Mouse (Mus musculus): ENCODE measurements around the gene Fhl3. TPM values are rescaled to one million over a fixed set of nuclear protein-coding genes. Genes with fewer than 3 reads are reported as not detected.
A peak's percentile ranks its signal among the peaks of the same experiment; 100 is the strongest.
"Not testable (repeated sequence)": the region's sequence is repeated elsewhere in the genome, so short reads cannot be mapped to it uniquely, and the experiment has no call there.

The Fhl3 gene
- total RNA-seq, 4 experiments from 2014 or later = 1.6 to 2.9 (median 2.0) TPM

DNA sequence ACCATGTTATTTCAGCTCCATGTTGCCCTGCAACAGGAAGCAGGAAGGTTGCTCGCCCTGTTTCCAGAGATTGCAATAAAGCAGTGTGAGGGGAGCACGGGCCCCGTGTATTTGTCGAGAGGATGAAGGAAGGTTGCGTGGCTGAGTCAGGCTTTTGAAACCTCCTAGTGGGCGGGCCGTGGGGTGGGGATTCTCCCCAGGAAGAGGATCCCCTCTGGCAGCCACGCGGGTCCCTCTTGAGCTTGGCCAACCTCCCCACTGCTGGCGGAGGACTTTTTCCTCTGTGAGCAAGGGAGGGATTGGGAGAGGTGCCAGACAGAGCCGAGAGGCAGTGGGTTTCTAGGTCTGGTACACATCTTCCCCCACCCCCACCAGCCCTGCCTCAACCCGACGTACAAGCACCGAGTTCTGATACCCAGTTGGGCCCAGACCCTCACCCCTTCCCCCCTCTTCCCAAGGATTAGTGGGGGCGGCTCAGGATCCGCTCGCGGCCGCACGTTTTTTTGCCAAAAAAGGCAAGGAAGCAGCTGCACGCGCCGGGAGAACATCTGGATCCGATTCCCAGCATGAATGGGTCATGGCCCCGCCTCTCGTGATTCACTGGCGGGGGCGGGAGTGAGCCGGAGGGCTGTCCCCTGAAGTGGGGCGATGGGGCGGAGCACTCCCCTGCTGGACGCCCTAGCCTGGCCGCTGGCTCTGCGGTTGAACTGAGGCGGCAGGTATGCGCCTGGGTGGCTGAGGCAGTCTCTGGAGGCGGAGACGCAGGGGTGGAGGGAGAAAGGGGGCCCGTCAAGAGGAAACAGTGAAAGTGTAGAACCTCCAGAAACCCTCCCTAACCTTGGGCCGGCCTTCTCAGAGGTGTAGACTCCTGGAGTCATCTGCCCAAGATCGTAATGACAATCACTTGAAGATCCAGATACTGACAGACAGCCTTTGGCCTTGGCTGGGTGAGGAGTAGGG lies 8.3 kb downstream of the Fhl3 start:
- DNase-seq (ENCODE audit: low spot score in 2 of 2) = peak in 1 of 2 experiments; percentile 57

DNA sequence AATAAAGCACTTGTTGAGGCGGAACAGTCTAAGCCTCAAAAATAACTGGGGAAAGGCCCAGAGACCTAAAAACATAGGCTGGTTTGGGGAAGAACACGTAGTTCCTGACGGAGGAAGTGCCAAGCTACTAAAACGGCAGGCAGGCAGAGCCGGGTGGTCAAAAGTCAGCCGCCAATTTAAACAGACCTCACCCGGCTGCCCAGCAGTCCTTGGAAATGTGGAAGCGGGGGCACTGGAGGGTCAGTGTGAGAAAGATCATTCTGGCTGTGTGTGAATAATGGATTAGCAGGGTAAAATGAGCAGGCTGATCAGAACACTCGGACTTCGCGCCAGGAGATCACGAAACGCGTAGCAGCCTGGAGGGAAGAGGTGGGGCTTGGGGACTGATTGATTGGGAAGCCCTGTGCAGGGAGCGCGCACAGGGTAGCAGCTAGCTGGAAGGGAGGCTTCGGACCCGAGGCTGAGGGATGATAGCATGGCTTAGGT lies 9.5 kb downstream of the Fhl3 start:
- DNase-seq (ENCODE audit: low spot score in 2 of 2) = no peak

DNA sequence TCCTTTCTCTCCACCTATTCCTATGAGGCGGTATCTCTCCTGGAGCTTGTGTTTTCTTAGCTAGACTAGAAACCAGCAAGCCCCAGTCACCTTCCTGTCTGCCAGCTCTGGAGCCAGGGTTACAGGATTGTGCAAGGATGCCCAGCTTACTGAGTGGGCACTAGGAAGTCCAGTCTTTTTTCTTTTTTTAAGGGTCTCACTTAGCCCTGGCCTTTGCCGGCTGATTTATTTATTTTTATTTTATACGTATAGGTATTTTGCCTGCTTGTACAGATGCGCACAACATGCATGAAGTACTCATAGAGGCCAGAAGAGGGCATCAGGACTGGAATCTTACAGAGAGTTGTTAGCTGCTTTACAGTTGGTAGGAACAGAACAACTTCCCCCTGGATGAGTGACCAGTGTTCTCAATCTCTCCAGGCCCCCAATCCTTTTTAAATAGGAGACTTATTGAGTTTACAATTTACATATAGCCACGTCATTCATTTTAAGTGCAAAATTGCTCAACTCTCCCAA lies 10.3 kb downstream of the Fhl3 start:
- no peak for DNase-seq (ENCODE audit: low spot score in 2 of 2)

DNA sequence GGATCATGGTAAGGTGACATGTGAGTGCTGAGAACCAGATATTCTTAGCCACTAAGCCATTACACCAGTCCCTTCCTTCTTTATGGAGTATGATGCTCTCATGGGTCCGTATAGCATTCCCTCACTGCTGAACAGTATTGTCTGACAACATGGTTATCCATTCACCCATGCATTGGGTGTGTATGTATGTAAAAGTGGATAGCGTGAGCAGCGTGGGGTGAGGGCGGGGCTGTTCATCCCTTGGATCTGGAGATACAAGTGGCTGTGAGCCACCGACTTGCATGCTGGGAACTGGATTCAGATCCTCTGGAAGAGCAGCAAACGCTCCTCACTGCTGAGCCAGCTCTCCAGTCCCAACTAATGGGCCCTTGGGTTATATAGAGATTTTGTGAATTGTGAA lies 12.1 kb downstream of the Fhl3 start:
- no peak for DNase-seq (ENCODE audit: low spot score in 2 of 2)

DNA sequence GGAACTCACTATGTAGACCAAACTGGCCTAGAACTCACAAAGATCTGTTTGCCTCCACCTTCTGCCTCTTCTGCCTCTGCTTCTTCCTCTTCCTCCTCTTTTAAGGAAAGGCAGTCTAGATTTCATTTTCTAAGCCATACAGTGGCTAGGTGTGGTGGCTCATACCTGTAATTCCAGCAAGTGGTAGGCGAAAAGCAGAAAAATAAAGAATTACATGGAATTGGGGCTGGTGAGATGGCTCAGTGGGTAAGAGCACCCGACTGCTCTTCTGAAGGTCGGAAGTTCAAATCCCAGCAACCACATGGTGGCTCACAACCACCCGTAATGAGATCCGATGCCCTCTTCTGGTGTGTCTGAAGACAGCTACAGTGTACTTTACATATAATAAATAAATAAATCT lies 13.3 kb downstream of the Fhl3 start:
- not testable (repeated sequence) for DNase-seq (ENCODE audit: low spot score in 2 of 2)

DNA sequence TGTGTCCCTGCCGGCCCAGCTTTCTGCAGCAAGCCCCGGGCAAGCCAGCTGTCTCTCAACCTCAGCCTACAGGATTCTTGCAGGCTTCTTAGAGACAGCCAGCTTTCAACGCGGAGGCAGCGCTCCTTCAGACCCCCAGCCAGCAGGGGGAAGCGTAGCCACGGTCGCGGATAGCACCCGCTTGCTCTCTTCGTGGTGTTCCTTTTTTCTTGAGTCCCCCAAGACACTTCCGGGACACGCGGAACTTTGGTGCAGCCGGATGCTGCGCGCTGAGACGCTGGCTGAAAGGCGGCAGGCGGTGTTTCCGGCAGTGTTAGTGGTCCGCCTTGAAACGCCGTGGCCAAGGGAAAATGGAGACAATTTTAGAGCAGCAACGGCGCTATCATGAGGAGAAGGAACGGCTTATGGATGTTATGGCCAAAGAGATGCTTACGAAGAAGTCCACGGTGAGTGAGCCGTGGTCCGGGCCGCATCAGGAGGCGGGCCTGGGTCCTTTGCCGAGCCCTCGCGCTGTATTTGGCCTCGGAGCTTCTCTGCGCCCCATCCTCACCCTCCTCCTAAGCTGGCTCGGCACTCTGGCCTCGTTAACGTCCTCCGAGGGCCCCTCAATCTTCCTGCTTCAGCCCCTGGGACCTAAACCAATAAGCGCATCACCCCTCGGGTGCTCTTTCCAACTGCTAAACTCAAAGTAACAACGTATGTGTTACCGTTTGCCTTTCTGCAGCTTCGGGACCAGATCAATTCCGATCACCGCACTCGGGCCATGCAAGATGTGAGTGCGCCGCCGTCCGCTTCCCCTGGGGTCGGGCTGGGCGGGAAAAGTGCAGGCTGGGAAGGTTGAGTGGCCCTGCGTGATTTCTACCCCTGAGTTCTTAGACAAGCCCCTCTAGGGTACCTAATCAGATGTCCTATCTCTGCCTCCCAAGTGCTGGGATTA lies 14.3 kb downstream of the Fhl3 start, which contains the start of gene Sf3a3:
Gene Sf3a3 (plus strand): TSS at position 232 of the 937 bp plus-strand sequence.
- DNase-seq (ENCODE audit: low spot score in 2 of 2) = peak; percentile 92 to 95

DNA sequence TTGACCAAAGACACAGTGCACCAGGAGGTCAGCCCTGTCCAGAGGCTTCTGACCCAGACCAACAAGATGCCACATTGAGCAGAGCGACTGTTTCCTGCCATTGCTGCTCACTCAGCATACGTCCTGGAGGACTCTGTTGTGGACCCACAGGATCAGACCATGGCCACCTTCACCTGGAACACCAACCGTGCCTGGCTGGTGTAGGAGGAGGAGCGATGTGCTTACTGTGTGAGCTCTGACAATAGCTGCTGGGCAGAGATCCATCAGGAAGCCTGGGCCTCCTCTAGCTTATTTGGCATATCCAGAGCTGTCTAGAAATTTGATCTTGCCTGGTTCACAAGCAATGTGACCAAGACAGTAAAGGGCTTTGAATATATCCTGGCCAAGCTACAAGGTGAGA lies 18.6 kb downstream of the Fhl3 start:
- DNase-seq (ENCODE audit: low spot score in 2 of 2) = no peak

DNA sequence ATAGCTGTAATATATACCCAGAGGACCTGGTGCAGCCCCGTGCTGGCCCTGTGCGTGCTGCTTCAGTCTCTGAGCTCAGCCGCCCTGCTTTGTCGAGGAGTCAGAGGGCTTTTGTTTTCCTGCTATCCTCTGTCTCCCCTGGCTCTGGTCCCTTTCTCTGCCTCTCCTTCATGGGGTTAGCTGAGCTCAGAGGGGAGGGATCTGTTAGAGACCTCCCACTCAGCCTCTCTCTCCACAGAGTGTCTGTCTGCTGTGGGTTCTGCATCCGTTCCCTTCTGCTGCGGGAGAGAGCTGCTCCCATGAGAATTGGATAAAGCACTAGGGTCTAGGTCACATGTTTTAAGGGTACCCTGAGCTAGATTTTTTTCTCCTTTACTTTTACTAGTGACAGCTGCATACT lies 25.6 kb downstream of the Fhl3 start:
- DNase-seq (ENCODE audit: low spot score in 2 of 2) = no peak

DNA sequence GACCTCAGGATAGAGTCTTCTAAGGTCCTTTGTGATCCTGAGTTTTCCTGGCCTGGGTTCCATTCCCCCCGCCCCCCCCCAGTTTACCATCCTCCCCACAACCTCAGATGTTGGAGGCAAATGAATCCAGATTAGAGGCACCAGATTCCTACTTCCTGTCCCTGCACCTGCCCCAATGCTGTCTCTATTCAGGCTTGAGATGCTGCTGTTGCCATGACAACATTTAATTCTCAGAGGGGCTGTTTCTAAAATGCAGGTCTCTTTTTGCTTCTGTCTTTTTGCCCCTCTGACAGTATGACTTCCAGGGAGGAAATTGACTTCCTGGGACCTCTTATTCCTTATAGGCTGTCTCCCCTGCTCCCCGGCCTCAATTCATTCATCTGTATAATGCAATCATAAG lies 36.5 kb downstream of the Fhl3 start:
- no peak for DNase-seq (ENCODE audit: low spot score in 2 of 2)

DNA sequence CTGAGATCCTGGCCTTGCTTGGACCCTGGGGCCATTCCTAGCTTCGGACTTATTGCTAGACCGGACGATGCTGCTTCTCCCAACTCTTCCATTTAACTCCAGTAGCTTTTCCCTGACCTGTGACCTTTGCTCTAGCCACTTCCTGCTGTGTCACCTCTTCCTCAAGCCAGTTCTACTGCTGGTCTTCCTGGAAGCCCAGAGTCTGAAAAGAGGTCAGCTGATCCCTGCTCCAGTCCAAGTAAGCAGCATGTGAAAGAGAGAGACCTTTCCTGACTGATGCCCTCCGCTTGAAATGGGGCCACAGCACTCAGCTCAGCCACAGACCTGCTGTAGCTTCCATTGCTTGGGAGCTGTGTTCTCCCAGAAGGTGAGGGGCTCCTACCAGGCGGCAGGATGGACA lies 37.0 kb downstream of the Fhl3 start:
- no peak for DNase-seq (ENCODE audit: low spot score in 2 of 2)

DNA sequence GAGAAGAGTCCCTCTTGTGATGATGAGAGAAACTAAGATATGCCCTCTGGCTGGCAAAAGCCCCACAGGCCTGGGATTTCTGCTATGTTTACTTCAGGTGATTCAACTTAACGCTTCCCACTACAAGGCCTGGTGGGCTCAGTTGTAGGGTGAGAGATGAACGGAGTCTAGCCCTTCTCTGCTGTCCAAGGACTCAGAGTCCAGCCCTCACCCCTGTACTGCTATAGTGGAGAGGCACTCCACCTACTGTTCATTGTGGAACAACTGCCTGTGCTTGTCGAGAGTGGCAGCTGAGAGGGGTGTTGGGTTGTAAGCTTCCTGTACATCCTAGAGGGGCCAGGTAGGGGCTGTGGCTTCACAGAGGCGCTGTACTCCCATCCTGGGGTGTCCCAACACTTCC lies 37.5 kb downstream of the Fhl3 start:
- DNase-seq (ENCODE audit: low spot score in 2 of 2) = no peak

DNA sequence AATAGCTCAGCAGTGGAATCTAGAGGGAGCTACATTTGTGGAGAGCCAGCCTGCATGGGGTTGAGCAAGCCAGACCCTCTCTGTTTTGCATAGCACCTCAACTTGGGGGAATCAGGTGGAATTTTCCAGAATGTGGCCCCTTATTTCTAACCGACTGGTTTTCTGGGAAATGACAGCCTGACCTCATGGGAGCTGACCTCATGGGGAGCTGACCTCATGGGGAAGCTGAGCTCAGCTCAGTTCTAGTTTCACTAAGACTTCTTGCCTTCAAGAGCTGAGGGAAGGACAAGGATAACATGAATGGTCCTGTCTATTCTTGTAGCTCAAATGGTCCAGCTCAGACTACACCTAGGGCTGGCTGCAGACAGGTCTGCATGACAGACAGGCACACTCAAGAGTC lies 38.3 kb downstream of the Fhl3 start:
- DNase-seq (ENCODE audit: low spot score in 2 of 2) = no peak

DNA sequence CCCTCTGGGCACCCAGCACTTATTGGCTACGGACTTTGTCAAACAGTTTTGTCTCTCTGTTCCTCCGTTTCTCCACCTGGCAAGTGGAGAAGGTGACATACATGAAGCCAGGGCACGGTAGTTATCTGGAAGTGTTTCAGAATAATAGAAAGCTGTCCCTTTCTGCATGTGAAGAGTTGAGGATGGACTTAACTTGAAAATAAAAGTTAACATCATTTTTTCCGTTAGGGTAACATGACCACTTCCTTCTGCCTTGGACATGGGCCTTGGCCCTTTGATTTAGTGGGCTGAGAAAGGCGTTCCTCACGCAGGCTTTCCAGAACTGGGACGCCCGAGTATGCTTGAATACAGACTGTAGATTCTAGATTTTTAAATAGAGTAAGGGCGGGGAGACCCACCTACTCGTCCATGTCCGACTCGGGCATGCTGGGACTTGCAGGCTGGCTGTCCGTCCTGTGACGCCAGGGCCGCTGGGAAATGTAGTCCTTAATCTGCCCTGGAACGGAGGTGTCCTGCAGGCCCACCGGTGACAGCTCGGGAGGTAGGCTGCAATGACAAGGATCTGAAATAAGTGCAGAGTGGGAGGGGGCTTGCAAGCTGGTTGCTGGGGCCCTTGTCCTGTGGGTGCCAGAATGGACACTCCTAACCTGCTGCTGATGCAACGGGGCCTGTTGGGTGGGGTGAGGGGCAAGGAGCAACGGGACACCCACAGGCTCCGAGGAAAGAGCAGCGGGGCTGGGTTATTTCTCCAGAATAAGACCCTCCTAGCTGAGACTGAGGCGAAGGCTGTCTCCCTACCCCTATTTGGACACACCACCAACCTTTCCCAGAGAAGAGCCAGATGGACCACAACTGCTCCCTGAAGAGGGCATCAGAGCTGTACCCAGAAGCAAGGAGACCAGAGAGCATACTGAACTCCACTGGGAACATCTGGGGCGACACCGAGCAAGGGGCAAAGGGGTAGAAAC lies 41.2 kb downstream of the Fhl3 start, which contains the start of gene Inpp5b:
Gene Inpp5b (plus strand): TSS at position 475 of the 968 bp plus-strand sequence.
- peak; percentile 80 to 83 for DNase-seq (ENCODE audit: low spot score in 2 of 2)

DNA sequence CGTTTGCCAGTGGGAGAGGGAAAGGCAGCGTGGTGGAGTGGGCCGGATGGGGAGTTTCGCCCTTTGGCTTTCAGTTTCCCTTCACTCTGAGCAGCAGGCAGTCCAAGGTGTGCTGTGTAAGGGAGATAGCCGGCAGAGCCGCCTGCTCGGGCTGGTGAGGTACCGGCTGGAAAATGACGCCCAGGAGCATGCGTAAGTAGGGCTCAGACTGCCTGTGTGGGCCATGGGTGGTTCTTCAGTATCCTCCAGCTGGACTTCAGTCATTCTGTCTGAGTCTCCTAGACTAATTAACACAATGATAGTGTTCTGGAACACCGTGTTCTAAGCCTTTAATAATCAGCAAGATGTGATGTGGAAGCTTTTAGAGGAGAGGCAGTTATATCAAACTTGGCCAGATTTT lies 42.3 kb downstream of the Fhl3 start:
- DNase-seq (ENCODE audit: low spot score in 2 of 2) = peak in 1 of 2 experiments; percentile 44

DNA sequence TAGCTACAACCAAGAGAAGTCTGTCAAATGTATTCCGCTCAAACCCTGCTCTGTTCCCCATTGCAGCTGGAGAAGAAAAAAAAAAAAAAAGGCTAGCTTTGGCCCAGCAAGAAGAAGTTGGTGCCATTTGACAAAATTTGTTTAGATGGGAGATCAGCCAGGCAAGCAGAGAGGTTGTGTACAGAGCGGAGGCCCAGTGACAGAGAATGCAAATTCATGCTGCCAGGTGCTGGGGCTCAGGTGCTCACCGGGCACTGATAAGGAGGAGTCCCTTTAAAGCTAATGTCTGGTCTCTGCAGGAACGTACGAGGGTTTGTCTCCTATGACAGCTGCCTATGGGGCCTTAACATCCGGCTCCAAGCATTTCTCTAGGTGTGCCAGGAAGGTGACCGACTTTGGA lies 46.1 kb downstream of the Fhl3 start:
- DNase-seq (ENCODE audit: low spot score in 2 of 2) = no peak

DNA sequence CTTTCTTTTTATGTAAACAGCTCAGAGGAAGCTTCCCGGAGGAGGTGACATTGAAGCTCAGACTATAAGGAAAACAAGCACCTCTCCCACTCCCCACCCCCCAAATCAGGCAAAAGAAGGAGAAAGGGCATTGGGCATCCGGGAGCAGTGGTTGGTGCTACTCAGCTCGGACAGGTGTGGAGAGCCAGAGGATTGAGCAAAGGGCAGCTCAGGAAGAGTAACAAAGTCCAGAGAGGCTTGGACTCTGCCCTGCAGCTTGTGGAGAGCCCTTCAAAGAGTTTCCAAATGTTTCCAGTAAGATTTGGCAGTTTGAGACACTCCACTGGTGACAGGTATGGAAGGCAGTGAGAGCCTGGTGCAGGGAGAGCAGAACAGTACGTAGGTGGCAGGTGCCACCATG lies 47.4 kb downstream of the Fhl3 start:
- DNase-seq (ENCODE audit: low spot score in 2 of 2) = no peak

DNA sequence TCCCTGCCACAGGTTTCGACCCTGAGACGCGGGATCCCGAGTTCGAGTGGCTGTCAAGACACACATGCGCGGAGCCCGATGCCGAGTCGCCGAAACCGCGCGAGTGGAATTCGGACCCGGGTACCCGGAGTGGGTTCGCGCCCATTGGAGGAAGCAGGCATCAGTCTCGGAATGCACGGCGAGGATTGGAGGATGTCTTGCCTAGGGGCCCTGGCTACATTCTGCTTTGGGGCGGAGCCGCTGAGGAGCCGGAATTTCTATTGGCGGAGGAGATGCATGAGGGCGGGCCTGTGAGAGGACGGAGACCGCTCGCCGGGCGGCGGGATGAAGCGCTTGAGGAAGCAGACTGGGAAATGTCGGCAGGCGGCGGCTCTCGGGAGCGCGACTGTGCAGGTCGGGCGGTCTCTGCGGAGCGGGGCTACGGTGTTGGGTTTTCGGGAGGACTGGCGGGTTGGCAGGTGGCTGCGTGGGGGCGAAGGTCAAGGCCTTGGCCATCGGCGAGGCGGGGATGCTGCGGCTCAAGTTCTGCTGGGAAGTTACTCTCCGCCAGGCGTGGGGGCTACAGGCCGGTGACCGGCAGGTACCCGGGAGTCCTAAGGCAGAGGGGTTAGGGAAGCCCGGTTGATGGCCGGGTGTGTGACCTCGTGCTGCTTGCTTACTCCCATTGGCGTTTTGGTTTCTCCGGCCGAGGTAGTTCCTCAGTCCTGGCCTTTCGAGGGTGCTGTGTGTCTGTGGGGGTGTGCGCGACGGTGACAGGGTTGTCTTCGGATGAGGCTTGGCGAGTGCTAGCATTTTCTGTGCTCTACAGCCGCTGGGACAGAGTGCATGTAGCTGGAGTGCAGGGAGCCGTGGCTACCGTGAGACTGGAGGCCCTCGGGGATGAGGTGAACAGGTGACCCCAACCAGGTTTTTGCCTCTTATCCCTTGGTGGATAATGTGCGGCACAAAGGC lies 51.1 kb downstream of the Fhl3 start:
- DNase-seq (ENCODE audit: low spot score in 2 of 2) = peak; percentile 98

DNA sequence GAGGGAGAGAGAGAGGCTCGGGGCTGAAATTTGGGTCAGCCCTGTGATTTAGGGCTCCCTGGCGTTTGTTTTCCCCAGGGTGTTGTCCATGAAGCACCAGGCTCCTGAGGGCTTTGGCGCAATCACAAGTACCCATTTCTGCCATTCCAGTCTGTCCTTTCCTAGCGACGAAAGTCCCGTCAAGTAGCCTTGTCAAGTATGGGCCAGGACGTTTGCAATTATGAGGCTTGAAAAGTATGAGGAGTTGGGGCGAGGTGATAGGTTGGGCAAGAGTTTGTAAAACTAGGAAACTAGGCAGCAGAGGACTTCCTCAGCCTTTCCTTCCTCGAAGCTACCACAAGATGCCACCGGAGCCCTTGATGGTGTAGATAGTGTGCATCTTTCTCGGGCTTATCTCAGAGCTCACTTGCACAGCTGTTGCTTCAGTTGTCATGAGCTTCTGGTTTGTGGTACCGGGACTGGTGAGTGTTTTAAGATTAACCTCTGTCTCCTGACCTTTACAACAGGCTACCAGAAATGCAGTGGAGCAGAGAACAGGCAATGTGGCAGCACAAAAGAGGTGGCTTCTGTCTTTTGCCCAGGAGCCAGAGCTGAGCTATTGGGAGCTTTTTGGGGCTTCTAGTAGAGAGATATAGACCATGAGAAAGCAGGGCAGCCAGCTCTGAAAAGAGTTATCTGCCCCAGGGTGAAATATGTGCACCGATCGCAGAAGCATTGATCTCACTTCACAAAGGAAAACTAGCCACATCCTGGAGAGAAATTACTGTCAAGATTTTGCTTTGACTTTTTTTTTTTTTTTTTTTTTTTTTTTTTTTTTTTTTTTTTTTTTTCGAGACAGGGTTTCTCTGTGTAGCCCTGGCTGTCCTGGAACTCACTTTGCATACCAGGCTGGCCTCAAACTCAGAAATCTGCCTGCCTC lies 52.0 kb downstream of the Fhl3 start:
- DNase-seq (ENCODE audit: low spot score in 2 of 2) = no peak

Measured in layer of hippocampus, adult 8-10 months (tissue).